Mouse (Mus musculus) right cerebral cortex, postnatal 14 days (tissue): ENCODE data around the gene Ctsw.
"Not testable (repeated sequence)": the region's sequence is repeated elsewhere in the genome, so short reads cannot be mapped to it uniquely, and the experiment has no call there.

ENCODE experiments used
- DNase-seq: peaks from one replicate; pipeline ENCODE4 v3.0.0; 2022

Ctsw gene

DNA sequence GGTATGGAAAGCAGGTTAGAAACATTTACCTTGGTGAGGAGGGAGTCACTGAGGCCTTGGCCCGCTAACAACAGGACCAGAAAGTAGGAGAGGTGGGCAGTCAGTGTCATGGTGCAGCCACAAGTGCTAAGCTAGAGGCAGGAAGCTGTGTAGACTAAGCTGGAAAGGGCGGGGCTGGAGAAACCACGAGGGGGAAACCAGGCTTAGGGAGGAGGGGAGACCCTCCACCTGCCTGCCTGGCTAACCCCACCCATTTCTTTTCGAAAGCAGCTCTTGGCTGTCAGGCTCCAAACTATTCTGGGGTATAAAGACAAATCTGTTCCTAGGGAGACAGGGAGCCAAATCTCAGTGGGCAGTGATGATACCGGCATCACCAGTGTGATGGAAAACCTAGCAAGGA is at the start of gene Ctsw:
Gene Ctsw (minus strand): TSS at position 134 of the 400 bp plus-strand sequence.
- DNase-seq = no peak

DNA sequence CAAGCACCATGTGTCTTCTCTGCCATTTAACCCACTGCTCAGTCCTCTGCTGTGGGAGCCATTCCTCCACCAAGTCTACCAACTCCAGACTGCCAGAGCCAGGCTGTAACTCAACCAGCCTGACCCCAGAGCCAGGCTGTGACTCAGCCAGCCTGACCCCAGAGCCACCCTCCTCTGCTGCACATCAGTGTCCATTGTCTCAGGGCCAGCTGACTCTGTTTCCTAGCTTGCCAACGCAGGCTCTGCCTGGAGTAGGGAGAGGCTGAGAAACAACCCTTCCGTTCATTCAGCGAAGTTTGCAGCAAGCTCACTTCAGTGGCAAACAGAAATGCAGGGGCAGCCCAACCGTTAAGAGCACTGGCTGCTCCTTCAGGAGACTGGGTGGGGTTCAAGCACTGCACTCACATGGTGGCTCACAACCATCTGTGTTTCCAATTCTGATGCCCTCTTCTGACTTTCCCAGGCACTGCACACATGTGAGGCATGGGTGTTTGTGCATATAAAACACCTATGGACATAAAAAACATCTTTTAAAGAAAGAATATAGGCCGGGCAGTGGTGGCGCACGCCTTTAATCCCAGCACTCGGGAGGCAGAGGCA is 48.7 kb upstream of the Ctsw start:
- DNase-seq = no peak

DNA sequence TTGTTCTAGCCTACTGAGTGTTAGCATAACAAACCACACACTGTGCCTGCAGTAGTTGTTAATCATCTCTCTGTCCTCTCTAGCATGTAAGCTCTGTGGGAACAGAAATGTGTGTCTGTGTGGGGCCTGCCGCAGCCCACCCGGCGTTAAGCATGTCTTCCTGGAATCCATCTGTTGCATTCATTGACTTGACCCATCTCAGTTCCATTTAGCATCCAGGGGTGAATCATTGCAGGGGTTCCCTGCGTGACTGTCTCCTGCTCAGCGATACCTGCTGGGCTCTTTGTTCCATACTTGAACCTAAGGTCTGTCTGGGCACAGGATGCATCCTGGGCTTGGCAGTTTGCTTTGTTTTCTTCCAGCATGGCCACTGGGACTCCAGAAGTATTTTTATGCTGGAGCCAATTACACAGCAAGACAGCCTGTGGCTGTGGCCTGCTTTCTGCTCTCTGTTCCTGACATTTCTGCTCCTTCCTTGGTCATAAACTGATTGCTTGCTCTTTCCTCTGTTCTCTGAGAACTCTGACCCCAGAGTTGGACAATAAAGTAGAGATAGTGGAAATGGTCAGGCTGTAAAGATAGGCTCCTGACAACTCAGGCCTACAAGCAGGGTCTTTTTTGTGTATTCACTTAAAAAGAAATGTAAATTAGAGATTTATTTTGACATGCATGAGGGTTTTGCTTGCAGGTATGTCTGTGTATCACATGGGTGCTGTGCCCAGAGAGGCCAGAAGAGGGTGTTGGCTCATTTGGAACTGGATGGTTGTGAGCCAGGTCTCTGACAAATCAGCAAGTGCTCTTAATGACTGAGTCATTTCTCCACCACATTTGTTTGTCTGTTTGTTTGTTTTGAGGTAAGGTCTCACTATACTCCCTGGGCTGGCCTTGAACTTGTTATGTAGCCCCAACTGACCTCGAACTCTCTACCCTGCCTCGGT is 47.8 kb upstream of the Ctsw start:
- DNase-seq = no peak

- DNase-seq = no peak
Measured at GRCm38 (mm10) chr19:5513005-5513349, 44.7 kb upstream of the Ctsw start.

DNA sequence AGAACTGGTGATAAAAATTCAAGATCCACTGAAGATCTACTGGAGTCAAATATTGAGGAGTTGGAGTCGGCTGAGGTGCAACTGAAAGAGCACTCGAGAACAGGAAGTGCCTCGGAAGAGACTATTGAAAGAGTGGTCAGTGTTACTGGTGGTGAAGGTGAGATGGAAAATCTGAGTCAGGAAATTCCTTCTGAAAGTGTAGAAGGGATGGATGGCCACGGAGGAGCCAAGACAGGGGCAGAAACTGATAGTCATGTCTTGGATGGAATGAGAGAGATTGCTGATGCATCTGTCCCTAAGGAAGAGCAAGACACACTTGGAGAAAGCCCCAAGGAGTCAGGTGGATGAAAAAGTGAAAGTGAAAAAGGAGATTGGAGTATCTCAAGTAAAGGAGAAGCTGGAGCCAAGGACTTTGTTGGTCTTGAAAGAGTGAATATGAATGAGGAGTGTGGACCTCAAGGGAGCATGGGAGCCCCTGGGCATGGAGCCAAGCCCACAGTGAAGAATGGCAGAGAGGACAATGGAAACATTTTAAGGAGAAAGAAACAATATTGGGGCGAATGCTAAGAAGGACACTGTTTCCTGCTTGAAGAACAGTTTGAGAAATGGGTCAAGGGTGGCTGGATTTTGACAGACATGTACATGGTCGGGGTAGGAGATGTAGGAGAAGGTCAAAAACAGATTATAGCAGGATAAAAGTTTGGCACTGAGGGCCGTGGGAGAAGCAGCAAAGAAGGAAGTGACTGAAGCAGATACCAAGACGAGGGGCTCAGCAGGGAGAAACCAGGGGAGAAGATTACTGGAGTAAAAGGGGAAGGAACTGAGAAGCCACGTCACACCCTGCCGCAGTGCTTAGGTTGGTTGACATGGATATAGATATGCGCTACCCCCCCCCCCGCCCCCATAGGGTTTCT is 44.0 kb upstream of the Ctsw start:
- no peak for DNase-seq

DNA sequence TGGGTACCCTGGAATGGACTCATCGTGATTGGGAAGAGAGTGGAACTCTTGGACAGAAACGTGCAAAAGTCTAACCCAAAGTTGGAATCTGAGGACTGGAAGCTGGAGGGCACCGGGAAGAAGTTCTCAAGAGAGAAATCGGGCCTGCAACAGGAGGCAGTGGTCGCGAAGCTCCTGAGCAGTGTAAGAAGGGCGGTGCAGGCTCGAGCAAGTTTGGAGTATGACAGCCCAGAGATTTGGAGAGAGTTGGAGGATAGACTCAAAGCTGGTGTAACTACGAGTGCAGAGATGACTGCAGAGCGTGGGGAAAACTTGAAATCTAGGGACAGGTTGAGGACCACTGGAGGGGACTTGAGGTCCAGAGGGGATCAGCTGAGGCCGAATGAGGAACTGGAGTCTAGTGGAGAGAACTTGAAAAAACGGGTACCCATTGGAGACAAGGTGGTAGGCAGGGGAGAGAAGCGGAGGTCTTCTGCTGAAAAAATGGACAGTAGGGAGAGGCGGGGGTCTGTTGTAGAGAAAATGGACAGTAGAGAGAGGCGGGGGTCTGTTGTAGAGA is 42.8 kb upstream of the Ctsw start:
- no peak for DNase-seq

- peak; percentile 99 for DNase-seq
Measured at GRCm38 (mm10) chr19:5510031-5511026, 42.0 kb upstream of the Ctsw start, which contains the start of gene Snx32. Gene Snx32 (minus strand): TSS chr19:5510538.

DNA sequence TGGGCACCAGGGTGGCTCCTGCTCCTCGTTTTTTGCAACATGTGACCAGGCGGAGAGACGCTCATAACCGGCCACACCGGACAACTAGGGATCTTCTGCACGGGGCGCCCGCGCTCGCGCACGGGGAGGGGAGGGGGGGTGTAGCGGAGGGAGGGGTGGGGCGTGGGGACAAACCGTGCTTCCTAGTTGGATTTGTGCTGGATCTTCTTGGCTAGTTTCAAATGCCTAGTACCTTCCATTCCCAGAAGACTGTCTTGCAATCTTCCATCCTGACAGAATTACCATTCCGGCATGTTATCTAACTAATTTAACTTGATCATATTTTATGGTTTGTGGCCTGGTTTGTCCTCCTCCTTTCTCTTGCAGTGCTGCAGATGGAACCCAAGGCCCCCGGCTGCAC is 35.4 kb upstream of the Ctsw start, which contains the start of gene 1700020D05Rik:
Gene 1700020D05Rik (minus strand): TSS at position 101 of the 400 bp plus-strand sequence.
- no peak for DNase-seq

DNA sequence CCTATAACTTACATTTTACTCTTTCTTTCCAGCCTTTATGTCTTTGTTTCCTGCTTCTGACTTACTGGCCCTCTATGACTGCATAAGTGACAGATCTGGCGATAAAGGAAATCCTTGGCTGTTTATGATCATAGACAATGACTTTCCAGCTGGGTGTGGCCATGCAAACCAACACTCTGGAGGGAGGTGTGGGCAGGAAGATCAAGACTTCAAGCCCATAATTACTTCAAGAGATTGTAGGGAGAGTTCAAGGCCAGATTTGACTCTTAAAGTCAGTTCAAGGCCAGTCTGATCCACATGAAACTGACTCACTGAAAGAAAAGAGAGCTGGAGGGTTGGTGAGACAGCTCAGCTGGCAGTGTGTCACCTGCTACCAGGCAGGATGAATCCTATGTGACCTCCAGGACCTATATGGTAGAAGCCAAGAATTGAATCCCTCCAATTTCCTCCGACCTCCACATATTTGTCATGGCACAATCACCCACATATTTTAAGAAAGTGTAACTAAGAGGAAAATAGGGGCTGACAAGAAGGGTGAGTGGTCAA is 32.1 kb upstream of the Ctsw start:
- no peak for DNase-seq

- no peak for DNase-seq
Measured at GRCm38 (mm10) chr19:5496052-5496370, 27.7 kb upstream of the Ctsw start.

- no peak for DNase-seq
Measured at GRCm38 (mm10) chr19:5495353-5496051, 27.2 kb upstream of the Ctsw start.

DNA sequence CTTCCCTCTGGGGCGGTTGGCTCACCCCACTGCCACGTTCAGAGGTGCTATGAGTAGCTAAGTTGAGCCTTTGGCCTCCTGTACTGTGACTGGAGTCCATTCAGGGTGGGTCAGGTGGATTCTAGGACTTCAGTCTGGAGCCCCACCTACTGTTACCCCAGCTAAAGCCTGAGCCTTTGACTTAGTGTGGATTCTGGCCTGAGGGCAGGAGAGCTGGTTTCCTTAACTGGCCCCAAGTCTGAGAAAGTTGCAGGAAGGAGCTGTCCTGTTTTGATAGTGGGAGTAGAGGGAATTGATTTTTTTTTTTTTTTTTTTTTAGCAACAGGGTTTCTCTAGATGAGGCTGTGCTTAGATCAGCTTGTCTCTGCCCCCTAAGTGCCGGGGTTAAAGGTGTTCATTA is 26.0 kb upstream of the Ctsw start:
- DNase-seq = no peak

GRCm38 (mm10) chr19:5493301-5493721 is 25.0 kb upstream of the Ctsw start:
- DNase-seq = not testable (repeated sequence)

GRCm38 (mm10) chr19:5492641-5493040 is 24.3 kb upstream of the Ctsw start:
- no peak for DNase-seq

DNA sequence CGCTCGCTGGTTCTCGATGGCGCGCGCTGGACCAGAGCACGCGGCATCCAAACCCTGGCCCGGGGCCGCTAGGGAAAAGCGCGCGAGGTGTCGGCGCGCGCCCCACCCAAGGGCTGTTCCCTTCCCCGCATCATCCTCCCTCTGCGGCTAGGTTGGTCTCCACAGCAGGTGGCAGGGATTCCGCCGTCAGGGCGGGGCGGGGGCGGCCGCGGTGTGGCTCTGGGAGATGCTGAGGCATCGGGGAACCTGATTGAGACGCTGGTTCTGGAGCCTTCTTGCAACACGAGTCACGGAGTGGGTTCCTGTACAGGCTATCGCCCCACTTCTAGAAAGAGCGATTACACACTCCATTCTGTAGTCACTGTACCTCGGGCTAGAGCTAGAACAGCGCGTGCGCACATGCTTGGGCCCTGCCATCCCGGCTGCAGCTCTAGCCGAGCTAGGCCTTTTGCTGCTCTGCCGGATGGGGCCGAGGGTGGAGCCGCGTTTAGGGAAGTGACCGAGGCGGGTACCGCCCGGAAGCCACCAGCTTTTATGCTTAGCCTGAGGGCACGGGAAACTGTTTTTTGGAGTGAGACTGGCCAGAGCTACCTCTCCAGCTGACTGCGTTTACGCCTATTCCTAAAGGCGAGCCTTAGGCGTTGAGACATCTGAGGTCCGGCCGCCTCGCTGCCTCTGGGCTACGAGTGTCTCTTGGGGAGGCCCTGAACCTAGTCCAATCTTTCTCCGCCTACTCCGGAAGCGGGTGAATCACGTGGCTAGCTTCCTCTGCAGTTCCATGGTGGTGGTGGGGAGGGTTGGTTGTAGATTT is 22.8 kb upstream of the Ctsw start:
- DNase-seq = peak; percentile 68

GRCm38 (mm10) chr19:5490313-5490897 is 22.1 kb upstream of the Ctsw start, which contains the start of gene Cfl1:
Gene Cfl1 (plus strand): TSS chr19:5490455.
- peak; percentile 93 for DNase-seq

DNA sequence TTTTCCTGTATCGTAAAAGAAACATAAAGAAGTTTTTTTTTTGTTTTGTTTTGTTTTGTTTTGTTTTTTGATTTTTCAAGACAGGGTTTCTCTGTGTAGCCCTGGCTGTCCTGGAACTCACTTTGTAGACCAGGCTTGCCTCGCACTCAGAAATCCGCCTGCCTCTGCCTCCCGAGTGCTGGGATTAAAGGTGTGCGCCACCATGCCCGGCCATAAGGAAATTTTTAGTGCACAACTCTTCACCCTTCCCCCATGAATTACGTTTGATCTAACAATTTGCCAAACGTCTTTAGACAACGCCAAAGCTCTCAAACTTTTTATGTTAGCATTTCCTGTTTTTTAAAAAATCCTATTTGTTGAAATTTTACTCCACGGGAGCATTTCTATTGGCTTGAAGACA is 21.4 kb upstream of the Ctsw start:
- peak; percentile 2 for DNase-seq

- peak; percentile 98 for DNase-seq
Measured at GRCm38 (mm10) chr19:5488878-5489571, 20.7 kb upstream of the Ctsw start.
